Mouse (Mus musculus): Measurements from ENCODE around the gene Rpgr. TPM values are rescaled to one million over a fixed set of nuclear protein-coding genes. Genes with fewer than 3 reads are reported as not detected.
A peak's percentile ranks its signal among the peaks of the same experiment; 100 is the strongest.

The Rpgr gene
- 5.8 and 7.1 TPM in 2 replicates for total RNA-seq (2021)
- long read RNA-seq, partial matches to known transcripts: 0 of 3 reads
- long read RNA-seq, other reads (novel, unspliced or antisense): 0 of 3 reads

DNA sequence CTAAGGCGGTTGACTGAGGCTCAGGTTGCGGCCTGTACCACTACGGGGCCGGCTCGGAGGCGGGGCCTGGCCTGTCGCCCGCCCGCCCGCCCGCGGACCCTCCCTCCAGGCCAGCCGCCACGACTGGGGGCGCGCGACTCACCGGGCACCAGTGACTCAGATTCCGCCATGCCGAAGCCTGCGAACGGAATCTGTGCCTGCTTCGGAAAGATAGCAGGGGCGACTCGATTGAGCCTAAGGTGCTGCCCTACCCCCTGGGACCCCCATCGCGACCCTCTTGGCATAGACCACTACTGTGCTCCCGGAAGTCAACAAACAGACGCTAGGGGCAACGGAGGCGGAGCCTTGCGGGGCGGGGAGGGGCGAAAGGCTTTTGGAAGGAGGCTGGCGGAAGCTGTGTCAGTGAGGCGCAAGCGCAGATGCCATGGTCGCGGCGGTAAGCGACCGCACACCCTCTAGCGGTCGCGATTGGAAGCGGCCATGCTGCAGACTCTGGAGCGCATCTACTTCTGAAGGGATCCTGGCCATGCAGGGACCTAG, at the start of gene Rpgr:
Rpgr (minus strand) TSS at position 511 of the 540 bp plus-strand sequence.
- peak; percentile 88 for DNase-seq

DNA sequence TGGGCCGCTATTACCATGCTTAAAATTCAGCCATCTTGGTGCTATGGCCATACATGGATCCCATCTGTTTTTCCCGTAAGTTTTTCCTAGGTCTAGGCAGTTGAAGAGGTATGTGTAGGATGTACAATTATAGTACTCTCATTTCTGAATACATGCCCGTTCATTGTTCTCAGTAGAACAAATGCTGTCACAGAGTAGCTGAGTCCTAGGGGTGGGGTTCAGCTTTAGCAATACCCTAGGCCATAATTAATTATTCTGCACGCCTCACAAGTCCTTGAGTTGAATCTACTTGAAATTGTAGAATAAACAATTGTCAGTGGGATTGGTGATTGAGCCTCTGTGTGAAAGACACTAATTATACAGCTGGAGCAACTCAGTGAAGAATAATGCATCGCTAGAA, 41.5 kb upstream of the Rpgr start:
- no peak for DNase-seq

DNA sequence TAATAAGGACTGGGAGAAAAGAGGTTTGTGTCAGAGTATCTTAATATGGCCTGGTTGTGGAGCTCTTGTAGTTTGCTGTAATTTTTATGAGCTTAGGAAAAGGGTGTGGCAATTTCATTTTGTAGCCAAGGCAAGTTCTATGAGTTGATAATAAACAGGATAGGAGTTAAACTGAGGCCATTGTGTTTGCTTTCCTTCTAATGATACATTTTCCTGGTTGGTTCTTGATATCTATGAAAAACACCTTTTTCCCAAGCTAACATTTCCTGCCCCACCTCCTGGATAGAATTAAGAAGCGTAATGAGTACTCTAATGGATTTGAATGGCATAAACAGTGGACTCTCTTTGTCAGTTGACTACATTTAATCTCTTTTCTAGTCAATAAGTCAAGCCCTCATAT, 41.1 kb upstream of the Rpgr start:
- DNase-seq: no peak

DNA sequence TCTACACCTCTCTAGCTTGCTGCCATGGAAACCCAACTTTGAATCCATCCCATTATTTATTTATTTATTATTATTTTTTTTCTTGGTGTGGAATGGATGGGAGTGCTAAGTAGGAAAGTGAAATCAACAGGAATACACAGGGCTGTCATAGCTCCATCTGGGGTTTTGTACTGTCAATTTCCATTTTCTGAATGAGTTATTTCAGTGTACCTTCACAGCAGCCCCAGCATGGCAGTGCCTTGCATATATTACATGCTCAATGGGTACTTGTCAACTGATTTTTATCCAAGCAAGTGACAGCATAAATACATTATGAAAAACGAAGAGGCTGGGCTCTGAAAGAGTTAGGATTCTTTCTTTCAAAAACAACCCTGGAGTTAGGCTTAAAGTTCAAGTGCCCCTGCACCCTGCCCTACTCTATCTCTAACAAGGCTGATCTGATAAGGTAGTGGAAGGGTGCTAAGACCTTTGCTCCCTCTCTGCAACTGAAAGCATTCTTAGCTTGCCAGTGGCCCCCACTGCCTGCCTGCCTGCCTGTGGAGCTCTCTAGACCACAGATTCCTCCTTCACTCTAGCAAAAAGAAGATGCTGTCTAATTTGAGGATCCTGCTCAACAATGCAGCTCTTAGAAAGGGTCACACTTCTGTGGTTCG, 35.3 kb upstream of the Rpgr start, which contains the start of gene Otc:
Otc (plus strand) TSS at position 454 of the 653 bp plus-strand sequence.
- DNase-seq: no peak

DNA sequence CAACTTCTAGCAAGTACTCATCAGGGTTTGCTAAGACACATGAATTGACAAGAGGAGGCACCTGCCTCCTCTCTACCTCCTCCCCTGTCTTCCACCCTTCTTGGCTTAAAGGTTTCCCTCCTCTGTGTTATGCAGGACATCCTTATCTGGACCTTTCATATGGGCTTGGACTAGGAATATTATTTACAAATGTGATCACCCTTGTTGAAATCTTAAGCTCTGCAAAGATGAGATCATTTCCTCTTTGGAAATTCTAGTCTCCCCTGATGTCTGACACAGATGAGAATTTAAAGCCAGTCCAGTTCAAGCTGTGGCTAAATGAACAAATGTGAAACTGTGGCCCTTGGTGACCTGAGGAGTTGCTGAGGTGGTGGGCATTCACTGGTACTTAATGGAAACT, 34.6 kb upstream of the Rpgr start:
- no peak for DNase-seq

DNA sequence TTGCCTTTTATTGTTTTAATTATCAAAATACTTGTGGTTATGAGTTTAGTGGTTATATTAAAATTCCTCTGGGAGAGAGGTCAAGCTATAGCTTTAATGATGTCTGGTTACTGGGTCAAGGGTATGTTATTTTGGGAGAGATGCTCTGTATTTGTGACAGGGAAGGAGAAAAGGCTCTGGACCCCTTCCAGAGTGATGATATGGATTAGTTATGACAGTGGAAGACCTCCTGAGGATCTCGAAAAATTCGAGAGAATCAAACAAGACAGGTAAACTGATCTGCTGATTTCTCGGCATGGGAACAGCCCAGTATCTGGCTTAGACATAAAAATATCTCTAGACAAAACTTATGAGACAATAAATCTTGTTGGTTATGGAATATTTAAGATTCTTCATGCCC, 27.2 kb upstream of the Rpgr start:
- DNase-seq: no peak

DNA sequence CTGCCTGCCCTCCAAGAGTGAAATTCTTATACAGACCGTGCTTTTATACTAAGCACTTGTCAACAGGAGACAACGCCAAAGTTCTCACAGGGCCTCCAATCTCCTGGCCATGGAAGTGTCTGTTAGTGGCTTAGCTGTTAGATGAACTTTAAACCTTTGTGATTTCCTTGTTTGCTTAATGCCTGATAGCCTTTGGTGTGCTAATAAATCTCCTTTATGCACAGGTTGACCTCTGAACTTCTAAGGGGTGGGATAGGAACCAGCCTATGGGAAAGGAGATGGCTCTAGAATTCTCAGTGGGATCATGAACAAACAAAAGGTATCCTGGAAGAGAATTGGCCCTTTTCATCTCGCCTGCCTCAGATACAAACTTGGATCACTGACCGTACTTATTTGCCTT, 22.8 kb upstream of the Rpgr start:
- no peak for DNase-seq

DNA sequence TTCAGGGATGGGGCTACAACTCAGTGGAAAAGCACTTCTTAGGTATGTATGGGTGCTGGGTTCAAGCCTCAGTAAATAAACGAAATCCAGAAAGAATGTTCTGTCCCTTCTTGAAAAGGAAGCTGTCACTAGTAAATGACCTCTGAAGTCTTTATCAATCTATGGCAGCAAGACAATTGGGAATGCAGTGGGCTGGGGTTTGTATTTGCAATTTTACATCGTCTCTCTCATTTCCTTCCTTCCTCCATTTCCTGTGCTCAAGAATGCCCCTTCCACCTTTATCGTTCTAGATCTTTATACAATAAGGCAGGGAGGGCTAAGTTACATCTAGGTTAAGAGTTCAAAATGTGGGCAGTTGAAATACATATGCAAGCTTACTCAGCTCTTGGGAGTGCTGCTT, 17.9 kb upstream of the Rpgr start:
- no peak for DNase-seq

DNA sequence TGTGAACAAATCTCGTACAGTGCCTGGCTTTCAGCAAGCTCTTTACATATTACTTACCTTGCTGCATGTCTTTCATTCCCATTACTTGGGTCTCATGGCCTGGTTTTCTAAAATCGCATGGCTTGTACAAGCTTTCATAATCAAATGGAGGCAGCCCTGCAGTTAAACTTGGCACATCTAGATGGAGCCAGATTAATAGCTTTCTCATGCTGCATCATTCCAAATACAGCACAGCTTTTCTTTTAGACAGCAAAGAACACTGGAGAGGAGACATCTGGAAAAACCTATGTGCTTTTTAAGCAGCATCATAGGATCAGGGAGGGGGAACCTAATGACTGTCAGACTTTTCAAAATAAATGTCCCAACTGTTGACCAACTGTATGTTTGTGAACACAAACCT, 16.3 kb upstream of the Rpgr start:
- no peak for DNase-seq

DNA sequence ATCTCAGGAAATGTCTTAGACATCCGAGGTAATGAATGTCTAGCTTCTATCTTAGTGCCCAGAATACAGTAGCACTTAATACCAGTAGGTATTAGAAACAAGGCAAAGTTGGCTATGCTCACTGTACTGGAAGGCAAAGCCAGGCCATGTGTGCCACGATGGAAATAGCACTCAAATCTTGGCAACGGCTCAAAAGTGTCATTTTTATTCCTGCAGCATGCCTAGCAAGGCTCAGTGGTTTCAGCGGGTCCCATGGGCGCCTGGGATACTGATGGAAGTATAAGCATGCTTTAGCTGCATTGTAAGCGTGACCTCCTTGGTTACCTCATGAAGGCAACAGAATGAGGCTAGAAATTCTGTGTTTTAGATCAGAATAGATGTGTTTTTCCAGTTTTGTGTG, 2.6 kb upstream of the Rpgr start:
- no peak for DNase-seq

DNA sequence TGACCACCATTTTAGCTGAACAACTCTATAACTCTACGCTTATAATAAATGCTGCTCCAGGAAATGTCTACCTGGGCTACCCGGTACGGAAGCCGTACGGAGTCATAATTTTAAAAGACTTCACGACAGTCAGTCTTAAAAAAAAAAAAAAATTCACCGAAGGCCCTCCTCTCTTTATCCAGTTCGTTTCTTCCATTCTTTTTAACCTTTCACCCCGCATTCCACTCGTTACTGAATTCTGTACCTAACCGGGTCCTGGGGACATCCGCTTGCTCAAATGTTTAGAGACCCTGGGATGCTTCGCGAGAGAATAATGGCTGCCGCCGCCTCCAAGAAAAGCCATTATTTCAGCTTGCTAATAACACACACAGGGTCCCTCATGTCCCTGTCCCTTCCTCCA, 748 bp downstream of the Rpgr start:
- no peak for DNase-seq

DNA sequence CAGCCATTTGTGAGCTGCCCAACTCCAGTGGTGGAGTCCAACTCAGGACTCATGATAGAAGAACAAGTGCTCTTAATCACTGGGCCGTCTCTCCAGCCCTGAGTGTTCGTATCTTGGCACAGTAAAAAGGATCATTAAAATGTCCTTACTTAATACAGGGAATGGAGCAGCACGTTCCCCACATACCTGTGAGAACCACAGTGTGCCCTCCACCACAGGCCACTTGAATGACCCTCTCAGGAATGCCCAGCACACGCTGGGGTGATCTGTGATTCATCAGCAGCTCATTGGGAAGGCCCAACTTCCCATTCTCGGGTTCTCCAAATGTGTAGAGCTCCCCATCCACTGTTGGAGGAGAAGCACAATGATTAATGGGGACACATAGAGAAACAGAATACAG, 10.8 kb downstream of the Rpgr start:
- no peak for DNase-seq

DNA sequence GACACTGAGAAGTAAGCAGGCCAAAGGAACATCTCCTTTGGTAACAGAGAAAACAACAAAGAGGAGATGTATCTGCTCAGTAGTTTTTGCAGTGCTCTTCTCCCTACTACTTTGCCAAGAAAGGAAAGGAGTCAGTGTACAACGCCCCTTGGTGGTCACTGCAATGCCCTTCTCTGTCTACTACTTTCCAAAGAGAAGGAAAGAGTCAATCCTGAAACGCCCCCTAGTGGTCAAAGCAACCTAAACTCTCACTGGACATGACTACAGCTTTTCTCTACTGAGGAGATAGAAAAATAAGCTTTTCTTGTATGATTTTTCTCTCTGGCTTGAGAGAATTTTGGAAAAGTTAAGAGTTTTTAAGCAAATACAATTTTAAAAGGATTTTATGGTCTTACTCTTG, 15.4 kb downstream of the Rpgr start:
- DNase-seq: peak; percentile 1

DNA sequence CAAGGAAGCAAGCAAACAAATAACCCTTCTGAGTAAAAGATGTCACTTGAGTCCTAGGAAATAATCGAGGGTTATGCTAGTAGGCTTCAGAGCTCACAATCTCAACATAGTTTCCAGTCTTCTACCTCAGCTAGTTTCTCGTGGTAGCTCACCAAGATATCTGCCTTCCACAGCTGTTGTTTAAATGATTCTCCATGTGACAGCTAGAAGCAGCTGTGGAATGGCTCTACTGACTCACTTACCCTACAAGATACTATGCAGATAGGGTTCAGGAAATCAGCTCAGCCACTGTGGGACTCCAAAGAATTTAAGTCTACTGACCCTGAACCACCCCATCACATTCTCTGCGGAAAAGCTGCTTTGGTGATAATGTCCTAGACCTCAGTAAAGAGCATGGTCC, 64.3 kb downstream of the Rpgr start:
- no peak for DNase-seq

DNA sequence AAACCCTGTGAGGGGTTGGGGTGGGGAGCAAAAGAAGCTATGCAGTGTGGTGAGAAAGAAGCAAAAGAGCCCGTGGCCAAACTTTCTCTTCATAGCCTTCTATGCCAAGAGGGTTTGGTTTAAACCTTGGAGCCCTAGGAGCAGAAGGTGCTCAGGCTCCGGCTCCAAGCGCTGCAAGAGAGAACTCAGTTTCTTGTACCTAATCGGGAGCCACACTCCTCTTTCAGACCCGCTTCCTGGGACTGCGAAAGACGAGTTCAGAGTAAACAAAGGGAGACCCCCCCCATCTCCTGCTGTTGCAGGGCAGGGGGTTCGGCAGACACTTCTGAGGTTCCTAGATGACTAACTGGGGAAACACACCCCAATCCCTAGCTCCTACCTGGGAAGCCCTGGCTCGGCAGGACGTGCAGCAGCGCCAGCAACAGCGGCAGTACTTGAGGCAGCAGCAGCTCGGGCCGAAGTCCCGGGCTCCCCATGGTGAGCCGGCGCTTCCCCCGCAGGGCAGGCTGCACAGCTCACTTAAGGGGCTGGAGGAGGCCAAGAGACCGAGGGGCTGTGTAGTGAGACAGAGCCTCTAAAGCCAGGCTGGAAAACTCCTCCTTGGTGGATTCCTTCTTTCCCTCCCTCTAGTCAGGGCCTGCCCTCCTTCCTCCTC, 99.5 kb downstream of the Rpgr start, which contains the start of gene Srpx:
Srpx (minus strand) TSS at position 645 of the 655 bp plus-strand sequence.
- DNase-seq: no peak

DNA sequence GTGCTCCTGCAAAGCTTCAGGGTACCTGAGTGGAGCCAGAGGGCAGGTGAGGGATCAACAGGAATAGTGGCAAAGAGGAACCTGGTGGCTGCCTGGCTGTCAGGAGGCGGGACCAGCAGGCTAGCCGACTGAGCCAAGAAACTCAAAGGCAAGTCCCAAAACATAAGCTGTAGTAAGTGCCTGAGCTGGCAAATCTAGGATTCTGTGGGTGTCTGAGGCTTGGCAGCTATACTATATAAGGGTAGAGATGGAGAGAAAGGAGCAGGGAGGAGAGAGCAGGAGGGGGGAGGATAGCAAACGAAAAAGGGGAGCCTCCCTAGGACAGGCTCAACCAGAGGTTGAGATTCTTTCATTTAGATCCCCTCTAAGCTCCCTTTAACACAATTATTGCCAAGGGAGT, 100.9 kb downstream of the Rpgr start:
- DNase-seq: no peak

DNA sequence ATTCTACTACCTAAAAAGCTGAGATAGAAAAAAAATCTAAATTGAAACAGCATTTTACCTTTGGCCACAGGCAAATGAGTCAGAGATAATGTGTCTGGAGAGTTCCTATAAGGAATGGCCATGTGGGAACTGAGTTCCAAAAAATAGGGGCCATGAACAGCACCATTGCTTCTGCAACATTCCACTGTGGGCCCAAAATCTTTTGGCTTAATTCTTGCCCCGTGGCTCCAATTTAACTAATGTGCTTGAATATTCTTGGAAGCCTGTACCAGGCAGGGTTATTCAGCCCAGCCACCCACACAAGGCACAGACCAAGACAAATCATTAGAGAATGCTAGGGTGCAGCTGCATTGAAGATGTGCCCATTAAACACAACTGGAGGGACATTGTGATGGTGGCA, 106.0 kb downstream of the Rpgr start:
- no peak for DNase-seq

DNA sequence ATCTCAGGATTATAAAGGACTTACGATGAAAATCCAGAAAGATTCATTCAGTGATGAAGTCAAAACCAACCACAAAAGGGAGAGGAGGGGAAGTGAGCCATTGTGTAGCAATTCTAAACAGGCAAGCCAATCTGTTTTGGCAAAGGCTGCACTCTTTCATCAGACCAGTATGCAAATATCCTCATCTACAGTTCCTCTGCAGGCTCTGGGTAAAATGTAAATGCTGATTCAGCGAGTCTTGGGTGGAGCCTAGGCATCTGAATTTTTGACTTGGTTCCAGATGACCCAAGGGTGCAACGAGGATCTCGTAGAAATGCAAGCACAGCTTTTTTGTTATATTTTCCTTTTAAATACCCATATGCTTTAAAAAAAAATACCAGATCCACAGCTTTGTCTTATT, 108.2 kb downstream of the Rpgr start:
- no peak for DNase-seq

DNA sequence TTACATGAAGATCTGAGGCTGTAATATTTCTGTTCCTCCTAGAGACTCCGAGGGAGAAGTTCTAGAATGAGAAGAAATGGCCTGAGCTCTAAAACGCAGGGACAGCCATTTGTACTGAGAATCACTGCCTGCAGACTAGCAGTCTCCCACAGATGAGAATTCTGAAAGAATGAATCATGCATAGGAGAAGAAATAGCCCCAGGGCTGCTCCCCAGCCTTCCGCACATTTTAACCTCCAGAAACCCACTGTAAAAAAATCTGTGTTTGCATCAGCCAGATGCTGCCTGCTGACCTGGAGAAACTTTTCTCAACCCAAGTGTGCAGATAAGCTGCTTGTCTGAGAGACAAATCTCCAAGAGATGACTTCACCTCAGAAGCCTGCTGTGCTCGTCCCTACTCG, 111.2 kb downstream of the Rpgr start:
- no peak for DNase-seq

DNA sequence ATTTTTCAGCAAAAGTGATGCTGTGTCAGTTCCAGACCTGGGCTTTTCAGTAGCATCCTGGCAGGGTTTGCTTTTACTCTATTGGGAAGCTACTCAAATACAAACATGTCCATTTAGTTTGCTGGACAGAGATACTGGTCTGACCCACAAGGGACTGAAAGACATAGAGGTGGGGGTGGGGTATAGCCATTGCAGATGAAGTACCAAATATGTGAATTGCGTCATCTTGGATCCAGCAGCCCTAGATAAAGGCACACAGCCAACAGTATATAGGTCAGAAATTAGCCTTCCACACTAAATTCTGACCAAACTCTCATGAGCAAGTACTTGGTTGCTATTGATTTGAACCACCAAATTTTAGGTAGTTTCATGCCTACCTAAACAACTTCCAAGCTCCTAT, 114.0 kb downstream of the Rpgr start:
- no peak for DNase-seq

DNA sequence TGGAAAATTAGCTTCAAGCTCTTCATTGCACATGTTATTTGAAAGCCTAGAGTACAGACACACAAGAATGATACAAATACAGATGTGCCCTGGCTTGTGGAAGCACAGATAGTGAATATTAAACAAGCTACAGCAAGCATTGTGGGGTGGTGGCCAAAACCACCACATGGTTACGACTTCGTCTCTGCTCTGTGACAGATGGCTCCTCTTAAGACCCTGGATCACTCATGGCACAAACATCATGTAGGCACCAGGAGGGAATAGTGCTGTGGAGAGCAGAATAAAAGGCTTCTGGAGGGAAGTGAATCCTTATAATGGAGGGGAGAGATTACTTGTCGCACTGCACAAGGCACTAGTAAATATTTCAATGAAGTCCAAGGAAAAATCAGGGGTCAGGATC, 120.9 kb downstream of the Rpgr start:
- no peak for DNase-seq

DNA sequence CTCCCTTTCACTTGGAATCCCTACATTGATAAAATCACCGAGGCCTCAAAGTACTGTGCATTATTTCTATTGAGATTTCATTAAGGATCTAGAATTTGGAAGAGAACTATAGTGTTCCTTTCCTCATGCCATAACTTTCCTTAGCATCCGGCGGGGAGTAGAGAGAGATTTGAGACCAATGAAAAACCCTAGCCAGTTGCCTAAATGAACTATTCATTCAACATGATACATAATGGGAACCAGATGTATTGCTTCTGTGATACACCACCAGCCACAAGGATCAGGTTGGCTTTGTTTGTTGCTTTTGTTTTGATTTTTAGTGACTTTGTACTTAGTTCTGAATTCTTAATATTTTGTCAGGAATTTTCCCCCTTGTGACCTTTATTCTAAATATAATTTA, 136.3 kb downstream of the Rpgr start:
- DNase-seq: no peak

DNA sequence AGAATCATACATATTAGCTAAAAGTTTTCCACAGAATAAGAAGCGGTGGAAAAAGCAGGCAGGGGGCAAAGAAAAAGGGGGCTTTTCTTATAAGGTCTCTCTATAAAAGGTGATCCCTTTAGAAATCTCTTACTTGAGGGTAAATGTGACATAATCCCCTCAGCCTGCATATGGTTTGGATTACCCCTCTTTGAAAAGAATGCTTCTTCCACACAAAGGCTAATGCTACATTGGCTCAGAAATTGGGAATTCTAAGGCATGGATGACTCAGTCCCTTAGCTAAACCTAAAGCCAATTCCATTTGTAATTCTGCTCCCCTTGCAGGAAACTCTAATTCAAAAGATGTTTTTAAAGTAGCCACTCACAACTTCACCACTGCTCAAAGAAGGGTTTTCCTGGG, 136.7 kb downstream of the Rpgr start:
- no peak for DNase-seq

DNA sequence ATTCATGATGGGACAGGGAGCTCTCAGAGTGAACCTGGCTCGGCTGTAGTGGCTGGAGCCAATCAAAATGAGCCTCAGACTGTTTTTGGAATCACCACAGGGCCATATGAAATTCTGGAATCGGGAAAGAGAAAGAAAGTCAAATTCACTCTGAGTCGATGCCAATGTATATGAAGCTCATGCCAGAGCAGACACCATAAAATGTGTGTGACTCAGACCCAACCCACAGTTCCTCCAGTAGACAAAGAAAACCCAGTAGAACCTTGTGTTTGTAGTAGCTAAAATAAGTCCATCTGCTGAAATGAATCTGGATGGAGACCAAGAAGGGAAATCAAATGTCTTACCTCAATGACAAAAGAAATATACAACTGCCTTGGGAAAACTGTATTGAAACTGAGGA, 142.8 kb downstream of the Rpgr start:
- no peak for DNase-seq

Measured in adrenal gland, postnatal 25 days (tissue).